Mouse (Mus musculus) liver, embryonic 14.5 days (tissue): ENCODE results near the gene Unc13b.

ENCODE experiments used
- CTCF ChIP-seq: IDR thresholded peaks from 2 replicates; pipeline ENCODE4 v1.5.1; 2016; ENCODE audit warnings: antibody characterized with exemption, low read depth, control low read depth
- EP300 ChIP-seq: IDR thresholded peaks from 2 replicates; pipeline ENCODE4 v1.6.1; 2016; ENCODE audit warnings: antibody characterized with exemption, low read depth

GRCm38 (mm10) chr4:43217997-43218396, 159.2 kb downstream of the Unc13b start:
- TF ChIP-seq CTCF, result no peak
- no peak for TF ChIP-seq EP300
